Mouse (Mus musculus): ENCODE measurements around the gene Zfp97. TPM values are rescaled to one million over a fixed set of nuclear protein-coding genes. Genes with fewer than 3 reads are reported as not detected.
"Not testable (repeated sequence)": the region's sequence is repeated elsewhere in the genome, so short reads cannot be mapped to it uniquely, and the experiment has no call there.

Gene Zfp97
- polyA plus RNA-seq (2016; fragmentation: Nextera tagmentation; extraction: Ambion mirVana) = 5.6 and 7.3 TPM in 2 replicates

GRCm38 (mm10) chr17:17120830-17121502, at the start of gene Zfp97:
Gene Zfp97, plus strand, starts transcription at chr17:17121415.
- not testable (repeated sequence) for H3K27ac ChIP-seq; H3K9me3 ChIP-seq (replicated peaks); H3K4me1 ChIP-seq; DNase-seq (ENCODE audit: low spot score); H3K36me3 ChIP-seq; H3K4me3 ChIP-seq; H3K27me3 ChIP-seq (ENCODE audit: low read depth, poor library complexity, severe bottlenecking)
- WGBS = no CpG with 5 or more reads among the region's 8 CpGs

- not testable (repeated sequence) for H3K27me3 ChIP-seq (ENCODE audit: low read depth, poor library complexity, severe bottlenecking); H3K4me1 ChIP-seq; H3K9me3 ChIP-seq (replicated peaks); H3K36me3 ChIP-seq; DNase-seq (ENCODE audit: low spot score); H3K27ac ChIP-seq; H3K4me3 ChIP-seq
- WGBS = no CpG with 5 or more reads among the region's 8 CpGs
These were observed 57.7 kb downstream of the Zfp97 start for GRCm38 (mm10) chr17:17178757-17179413.

GRCm38 (mm10) chr17:17194761-17195160, 73.5 kb downstream of the Zfp97 start:
- H3K27me3 ChIP-seq (ENCODE audit: low read depth, poor library complexity, severe bottlenecking); H3K27ac ChIP-seq; H3K4me1 ChIP-seq; H3K9me3 ChIP-seq (replicated peaks); DNase-seq (ENCODE audit: low spot score); H3K4me3 ChIP-seq: not testable (repeated sequence)
- peaks cover 23% of the 10 kb centered on the region for H3K36me3 ChIP-seq

GRCm38 (mm10) chr17:17195178-17195577, 74.0 kb downstream of the Zfp97 start:
- Histone ChIP-seq H3K36me3 (peaks cover 26% of the 10 kb centered on the region), H3K27me3 (ENCODE audit: low read depth, poor library complexity, severe bottlenecking) (no peaks in the 10 kb centered on the region), H3K9me3 (replicated peaks) (peaks cover 7% of the 10 kb centered on the region), H3K4me3 (no peak overlapping the region), H3K4me1 (no peaks in the 10 kb centered on the region), H3K27ac (no peak overlapping the region)
- DNase-seq (ENCODE audit: low spot score) = no peak

GRCm38 (mm10) chr17:17196111-17196510, 74.9 kb downstream of the Zfp97 start:
- not testable (repeated sequence) for H3K9me3 ChIP-seq (replicated peaks); DNase-seq (ENCODE audit: low spot score); H3K27ac ChIP-seq; H3K4me3 ChIP-seq; H3K4me1 ChIP-seq; H3K27me3 ChIP-seq (ENCODE audit: low read depth, poor library complexity, severe bottlenecking)
- WGBS = 95% methylated on average over 3 of the region's 3 CpGs
- peaks cover 29% of the 10 kb centered on the region for H3K36me3 ChIP-seq

Other genes with a start within 250 kb of the Zfp97 start
- 5.4 and 6.6 TPM in 2 replicates for gene Zfp960, start 57.3 kb upstream of the Zfp97 start, polyA plus RNA-seq (2016; fragmentation: Nextera tagmentation; extraction: Ambion mirVana)